Mouse (Mus musculus) cortical plate, adult 2 months (tissue): ENCODE measurements around the gene Ell3.

Source experiments
- CTCF ChIP-seq: fragments of 200-500 bp; IDR thresholded peaks from 2 replicates; pipeline ENCODE4 v1.5.1; 2011; ENCODE audit warnings: mild to moderate bottlenecking, control low read depth, low read length; ENCODE audit not compliant: insufficient read depth; ENCODE audit errors: extremely low read depth
- POLR2A ChIP-seq: fragments of 200-500 bp; IDR thresholded peaks from 2 replicates; pipeline ENCODE4 v1.6.1; 2011; ENCODE audit warnings: mild to moderate bottlenecking, low read length, control low read depth; ENCODE audit not compliant: insufficient read depth; ENCODE audit errors: extremely low read depth

- TF ChIP-seq POLR2A = no peak
- TF ChIP-seq CTCF = no peak
Observed at GRCm38 (mm10) chr2:121444178-121444577, at the start of gene Ell3.
